Mouse (Mus musculus): Measurements from ENCODE around the gene Lmbr1l.

DNA sequence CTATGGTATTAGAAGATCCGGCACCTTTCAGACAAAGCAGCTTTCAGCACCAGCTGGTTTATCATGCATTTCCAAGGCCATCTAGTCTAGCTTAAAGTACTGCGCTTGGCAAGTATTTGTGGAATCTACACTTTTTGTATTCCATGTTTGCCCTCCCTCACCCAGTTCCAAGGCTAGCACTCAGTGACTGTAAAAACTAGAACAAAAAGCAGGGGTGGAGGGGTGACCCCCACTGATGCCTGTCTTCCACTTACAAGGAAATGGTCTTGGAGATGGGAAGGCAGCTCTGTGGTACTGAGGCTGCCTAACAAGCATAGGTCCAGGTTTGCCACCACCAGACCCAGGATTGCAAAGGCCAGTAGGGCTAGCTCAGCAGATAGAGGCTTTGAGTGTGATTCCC is 15.4 kb downstream of the Lmbr1l start:
- no peak for TF ChIP-seq CTCF (IDR thresholded peaks at IDR 0.05; ENCODE audit: low read depth, low read length)
- no peak for TF ChIP-seq POLR2A (IDR thresholded peaks at IDR 0.05; ENCODE audit: borderline replicate concordance, low read depth, low read length)
